Mouse (Mus musculus) lung, embryonic 16.5 days (tissue): Measurements from ENCODE around the gene Vwa8. TPM values are rescaled to one million over a fixed set of nuclear protein-coding genes. Genes with fewer than 3 reads are reported as not detected.

Experiments used
- ATAC-seq: fragments of 200-750 bp; cut with Nextera tagmentation; 2 replicates; pipeline ENCODE4 v1.8.0; 2017; ENCODE audit warnings: low read depth, mild to moderate bottlenecking, moderate library complexity
- H3K27ac ChIP-seq: fragments of 300-500 bp; sonication (generic); 2 replicates; pipeline ENCODE4 v1.5.1; 2014; ENCODE audit warnings: mild to moderate bottlenecking, control low read depth, low read length
- H3K27me3 ChIP-seq: fragments of 300-500 bp; sonication (generic); 2 replicates; pipeline ENCODE4 v1.6.1; 2014; ENCODE audit warnings: low read depth, low read length, mixed read lengths; ENCODE audit not compliant: control insufficient read depth, insufficient read depth
- H3K36me3 ChIP-seq: fragments of 300-500 bp; sonication (generic); 2 replicates; pipeline ENCODE4 v1.6.1; 2014; ENCODE audit warnings: low read length; ENCODE audit not compliant: control insufficient read depth, insufficient read depth
- H3K4me1 ChIP-seq: fragments of 300-500 bp; sonication (generic); replicated peaks from 2 replicates; pipeline ENCODE4 v1.6.1; 2014; ENCODE audit warnings: low read length, mixed read lengths; ENCODE audit not compliant: control insufficient read depth, insufficient read depth
- H3K4me2 ChIP-seq: fragments of 300-500 bp; sonication (generic); 2 replicates; pipeline ENCODE4 v1.6.1; 2014; ENCODE audit warnings: low read depth, low read length, control low read depth
- H3K4me3 ChIP-seq: fragments of 300-500 bp; sonication (generic); 2 replicates; pipeline ENCODE4 v1.5.1; 2014; ENCODE audit warnings: mild to moderate bottlenecking, low read length, control low read depth
- H3K9ac ChIP-seq: fragments of 300-500 bp; sonication (generic); 2 replicates; pipeline ENCODE4 v1.6.1; 2014; ENCODE audit warnings: low read length, control low read depth
- H3K9me3 ChIP-seq: fragments of 300-500 bp; sonication (generic); 2 replicates; pipeline ENCODE4 v1.6.1; 2016; ENCODE audit warnings: low read length; ENCODE audit not compliant: control insufficient read depth
- WGBS: fragments of 180-500 bp; shearing (Covaris S2); extraction: QIAGEN DNeasy Blood & Tissue Kit; methylation state at CpG from one replicate; pipeline ENCODE4 v1.1.7; 2014; 5-methylcytosine and 5-hydroxymethylcytosine counted together
- polyA plus RNA-seq: library from polyadenylated mRNA; unstranded; fragments of >200 nt; fragmentation: Nextera tagmentation; extraction: Ambion mirVana; gene quantifications from 2 replicates; pipeline ENCODE4 v1.2.1, GENCODE M21; 2015

Vwa8 gene
- polyA plus RNA-seq, 1 experiment from 2014 or later, result 10.3 TPM

DNA sequence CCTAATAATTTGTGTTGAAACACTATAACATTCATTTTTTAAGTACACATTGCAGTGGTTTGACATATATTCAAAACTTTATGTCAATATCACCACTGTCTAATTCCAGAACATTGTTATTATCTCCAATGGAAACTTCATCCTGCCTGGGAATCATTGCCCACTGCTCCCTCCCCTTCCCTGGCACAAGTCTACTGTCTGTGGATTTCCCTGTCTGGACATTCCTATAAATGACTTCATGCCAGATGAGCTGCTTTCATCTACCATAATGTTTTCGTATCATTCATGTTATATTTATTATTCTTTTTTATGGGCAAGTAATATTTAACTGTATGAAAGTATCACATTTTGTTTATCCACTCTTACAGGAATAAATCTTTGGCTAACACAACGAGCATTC, 367.5 kb downstream of the Vwa8 start:
- H3K4me3 ChIP-seq, result no peak overlapping the region
- H3K9me3 ChIP-seq, result no peaks in the 10 kb centered on the region
- H3K27ac ChIP-seq, result no peak overlapping the region
- no peak overlapping the region for H3K4me2 ChIP-seq
- WGBS, result 43% methylated on average over 2 of the region's 2 CpGs
- peaks cover 3% of the 10 kb centered on the region; the same call in 1 of the 2 replicates for H3K4me1 ChIP-seq
- no peak for ATAC-seq
- no peaks in the 10 kb centered on the region for H3K36me3 ChIP-seq
- H3K27me3 ChIP-seq, result no peaks in the 10 kb centered on the region
- H3K9ac ChIP-seq, result no peak overlapping the region

DNA sequence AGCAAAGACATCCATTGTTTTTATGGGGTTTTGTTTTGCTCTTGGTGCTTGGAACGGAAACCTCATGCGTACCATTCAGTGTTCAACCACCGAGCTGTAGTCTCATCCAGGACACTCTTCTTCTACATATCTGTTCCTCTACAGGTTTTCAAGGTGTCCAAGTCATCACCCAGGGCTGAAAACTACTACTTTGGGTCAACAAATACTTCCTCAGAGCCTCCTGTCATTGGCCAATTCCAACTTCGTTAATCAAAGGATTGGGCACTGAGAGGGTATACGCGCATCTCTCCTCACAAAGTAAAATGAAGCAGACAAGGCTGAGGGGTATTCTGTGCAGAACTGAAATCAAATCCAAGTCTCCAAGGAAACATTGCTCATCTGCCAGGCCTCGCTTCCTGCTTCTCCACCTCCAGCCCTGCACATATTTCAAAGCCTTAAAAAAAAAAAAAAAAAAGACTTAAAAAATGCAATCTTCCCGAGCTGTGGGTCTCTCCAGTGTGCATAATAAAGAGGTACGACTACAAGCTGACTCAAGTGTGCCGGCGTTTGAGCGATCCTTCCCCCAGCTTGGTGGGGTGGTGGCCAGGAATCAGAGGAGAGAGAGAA, 374.7 kb downstream of the Vwa8 start:
- no peaks in the 10 kb centered on the region for H3K36me3 ChIP-seq
- 81% methylated on average over 12 of the region's 12 CpGs for WGBS

DNA sequence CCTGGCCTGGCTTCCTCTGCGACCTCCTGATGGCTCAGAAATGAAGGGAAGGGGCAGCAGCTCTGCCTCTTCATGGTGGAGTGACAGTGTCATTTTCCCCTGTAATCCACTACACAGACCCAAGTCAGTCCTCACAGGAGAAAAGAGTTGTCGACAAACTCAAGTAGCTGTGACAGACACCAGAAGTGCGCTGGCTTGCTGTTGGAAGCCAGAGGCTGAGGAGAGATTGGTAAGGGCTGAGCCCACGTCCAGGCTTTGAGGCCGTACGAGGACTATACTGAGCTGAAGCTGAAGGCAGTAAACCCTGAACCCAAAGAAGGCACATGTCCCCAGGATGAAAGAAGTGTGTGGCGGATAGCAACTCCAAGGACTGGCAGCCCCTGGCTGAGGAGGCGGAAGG, 376.6 kb downstream of the Vwa8 start:
- peaks cover 9% of the 10 kb centered on the region for H3K4me1 ChIP-seq
- ATAC-seq, result no peak
- H3K9ac ChIP-seq, result no peak overlapping the region; the same call in 1 of the 2 replicates
- no peaks in the 10 kb centered on the region for H3K27me3 ChIP-seq
- H3K4me3 ChIP-seq, result no peak overlapping the region
- H3K4me2 ChIP-seq, result no peak overlapping the region
- H3K9me3 ChIP-seq, result no peaks in the 10 kb centered on the region
- 72% methylated on average over 8 of the region's 8 CpGs for WGBS
- H3K36me3 ChIP-seq, result no peaks in the 10 kb centered on the region
- 0 out of 2 replicates have a peak overlapping the region, but pooled peaks have one; percentile 37 for H3K27ac ChIP-seq

More for the DNA sequence above, 374.7 kb downstream of the Vwa8 start:
- no peak overlapping the region for H3K27ac ChIP-seq
- H3K27me3 ChIP-seq, result no peaks in the 10 kb centered on the region
- H3K4me3 ChIP-seq, result no peak overlapping the region
- H3K9me3 ChIP-seq, result no peaks in the 10 kb centered on the region
- no peak overlapping the region for H3K4me2 ChIP-seq
- ATAC-seq, result no peak
- H3K4me1 ChIP-seq, result peaks cover 9% of the 10 kb centered on the region
- no peak overlapping the region for H3K9ac ChIP-seq

DNA sequence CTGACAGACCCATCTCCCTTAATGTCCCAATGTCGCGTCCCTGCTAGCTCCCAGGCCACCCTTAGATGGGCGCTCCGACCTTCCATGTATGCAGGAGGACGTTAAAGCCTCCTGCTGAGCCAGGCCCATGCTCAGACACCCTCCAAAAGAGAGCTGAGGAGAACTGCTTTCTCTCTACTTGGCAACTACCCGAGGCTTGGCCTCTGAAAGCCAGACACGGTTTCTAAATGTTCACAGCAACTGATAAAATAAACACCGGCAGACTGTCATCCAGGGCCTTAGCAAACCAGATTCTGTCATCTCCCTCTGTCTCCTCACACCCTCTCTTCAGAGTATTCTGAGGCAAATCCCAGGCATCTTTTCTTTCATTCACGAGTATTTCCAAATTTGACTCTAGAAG, 377.2 kb downstream of the Vwa8 start:
- Histone ChIP-seq H3K4me1 (peaks cover 9% of the 10 kb centered on the region), H3K36me3 (no peaks in the 10 kb centered on the region), H3K4me2 (no peak overlapping the region), H3K27me3 (no peaks in the 10 kb centered on the region), H3K4me3 (no peak overlapping the region), H3K9me3 (no peaks in the 10 kb centered on the region), H3K9ac (no peak overlapping the region), H3K27ac (peak overlapping the region; percentile 37)
- ATAC-seq, result peak; percentile 43; the same call in 1 of the 2 replicates
- 50% methylated on average over 9 of the region's 9 CpGs for WGBS

DNA sequence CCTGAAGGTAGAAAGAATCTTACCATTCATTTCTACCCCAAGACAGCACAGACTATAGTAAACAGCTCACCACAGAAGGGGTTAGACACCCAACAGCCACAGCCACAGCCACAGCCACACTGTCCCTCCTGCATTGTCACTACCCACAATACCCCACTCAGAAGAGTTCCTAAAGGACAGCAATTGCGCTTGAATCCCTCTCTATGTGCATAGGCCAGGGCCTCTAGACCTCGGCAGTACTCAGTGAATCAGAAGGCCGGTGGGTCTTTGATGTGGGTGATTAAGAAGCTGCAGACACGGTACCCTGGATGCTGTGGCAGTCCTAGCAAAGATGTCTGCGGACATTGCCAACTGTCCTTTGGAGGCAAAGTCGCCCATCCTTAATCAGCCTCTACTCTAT, 377.9 kb downstream of the Vwa8 start:
- H3K4me2 ChIP-seq, result no peak overlapping the region
- no peaks in the 10 kb centered on the region for H3K27me3 ChIP-seq
- no peak for ATAC-seq
- H3K36me3 ChIP-seq, result no peaks in the 10 kb centered on the region
- H3K9me3 ChIP-seq, result no peaks in the 10 kb centered on the region
- no peak overlapping the region for H3K4me3 ChIP-seq
- 76% methylated on average over 6 of the region's 6 CpGs for WGBS
- H3K9ac ChIP-seq, result no peak overlapping the region
- no peak overlapping the region; the same call in 1 of the 2 replicates for H3K27ac ChIP-seq
- H3K4me1 ChIP-seq, result peaks cover 9% of the 10 kb centered on the region

DNA sequence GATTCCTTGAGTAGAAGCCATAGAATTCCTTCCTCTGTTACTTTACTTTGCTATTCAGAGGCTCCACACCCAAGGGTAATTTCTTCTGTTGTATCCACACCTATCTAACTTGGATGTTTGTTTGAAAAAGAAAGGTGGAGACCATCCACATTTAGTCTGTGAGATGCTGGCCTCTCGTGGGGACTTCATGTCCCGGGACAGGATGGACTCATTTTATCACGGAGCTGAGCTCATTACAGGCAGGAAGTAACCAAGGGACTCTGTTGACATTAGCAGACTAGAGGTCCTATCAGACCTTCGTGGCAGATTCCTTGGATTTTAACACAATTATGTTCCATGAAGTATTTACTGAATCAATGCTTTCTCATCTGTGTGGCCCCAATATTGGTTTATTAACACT, 379.1 kb downstream of the Vwa8 start:
- no peak overlapping the region for H3K9ac ChIP-seq
- H3K27ac ChIP-seq, result no peak overlapping the region
- H3K4me1 ChIP-seq, result peaks cover 9% of the 10 kb centered on the region
- H3K4me2 ChIP-seq, result no peak overlapping the region
- H3K4me3 ChIP-seq, result no peak overlapping the region
- peak; percentile 67; the same call in 1 of the 2 replicates for ATAC-seq
- H3K27me3 ChIP-seq, result no peaks in the 10 kb centered on the region
- no peaks in the 10 kb centered on the region for H3K36me3 ChIP-seq
- H3K9me3 ChIP-seq, result no peaks in the 10 kb centered on the region
- 11% methylated on average over 4 of the region's 4 CpGs for WGBS

DNA sequence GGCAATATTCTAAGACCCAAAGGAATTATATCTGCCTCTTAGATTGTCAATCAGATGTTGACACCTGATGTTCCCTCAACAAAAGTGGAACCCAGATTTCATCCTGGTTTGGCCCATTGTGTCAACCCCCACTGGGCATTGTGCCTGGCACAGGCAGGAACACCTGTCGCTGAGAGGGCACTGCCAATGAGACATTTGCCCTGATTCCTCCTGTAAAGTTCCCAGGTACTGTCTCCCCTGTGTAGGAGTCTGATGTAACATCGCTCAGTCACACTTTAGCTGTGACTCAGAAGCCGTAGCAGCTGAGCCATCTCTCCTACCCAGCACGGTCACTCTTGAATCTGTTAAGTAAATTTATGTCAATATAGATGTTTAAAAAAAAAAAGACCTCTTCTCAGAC, 382.8 kb downstream of the Vwa8 start:
- no peak for ATAC-seq
- H3K9me3 ChIP-seq, result no peaks in the 10 kb centered on the region
- H3K4me1 ChIP-seq, result peaks cover 2% of the 10 kb centered on the region; the same call in 1 of the 2 replicates
- H3K27ac ChIP-seq, result no peak overlapping the region
- H3K36me3 ChIP-seq, result no peaks in the 10 kb centered on the region
- no peak overlapping the region for H3K9ac ChIP-seq
- no peak overlapping the region for H3K4me2 ChIP-seq
- no peaks in the 10 kb centered on the region for H3K27me3 ChIP-seq
- no peak overlapping the region for H3K4me3 ChIP-seq
- WGBS, result 66% methylated on average over 4 of the region's 4 CpGs

DNA sequence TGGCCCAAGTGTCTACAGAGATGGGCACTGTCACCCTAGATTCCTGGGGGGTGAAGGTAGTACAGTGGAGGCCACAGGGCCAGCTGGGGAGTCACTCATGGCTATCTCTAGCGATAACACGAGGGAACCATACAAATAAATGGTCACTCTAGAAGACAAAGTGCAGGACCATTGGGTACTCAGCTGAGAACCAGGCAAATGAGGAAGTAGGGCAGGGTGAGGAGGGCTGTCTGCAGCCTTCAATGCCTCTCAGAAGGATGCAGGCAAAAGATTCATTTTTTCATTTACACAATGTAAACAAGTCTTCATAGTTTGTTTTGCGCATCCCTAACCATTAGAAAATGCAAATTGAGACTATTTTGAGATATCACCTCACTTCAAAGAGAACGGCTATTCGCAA, 384.8 kb downstream of the Vwa8 start:
- no peaks in the 10 kb centered on the region for H3K36me3 ChIP-seq
- ATAC-seq, result no peak

DNA sequence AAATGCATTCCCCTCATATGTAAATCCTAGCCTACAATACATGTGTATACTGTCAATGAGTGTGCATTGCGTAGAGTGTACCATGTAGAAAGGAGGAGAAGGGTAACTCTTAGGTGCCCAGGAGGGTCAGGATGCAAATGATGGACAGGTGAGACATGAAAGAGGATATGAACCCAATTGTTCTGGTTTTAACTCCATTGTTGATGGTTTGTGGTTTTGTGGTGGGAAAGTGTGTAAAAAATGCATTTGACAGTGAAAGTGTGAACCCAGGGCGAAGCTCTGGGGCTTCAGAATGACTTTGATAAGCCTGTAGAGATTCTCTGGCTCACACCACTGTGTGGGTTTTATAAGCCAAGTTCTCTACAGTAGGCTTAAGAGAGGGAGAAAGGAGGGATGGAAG, 385.7 kb downstream of the Vwa8 start:
- no peaks in the 10 kb centered on the region for H3K9me3 ChIP-seq
- H3K9ac ChIP-seq, result no peak overlapping the region
- H3K4me3 ChIP-seq, result no peak overlapping the region
- no peak overlapping the region for H3K27ac ChIP-seq
- no peak for ATAC-seq
- H3K27me3 ChIP-seq, result no peaks in the 10 kb centered on the region
- H3K4me2 ChIP-seq, result no peak overlapping the region
- H3K36me3 ChIP-seq, result no peaks in the 10 kb centered on the region
- no peaks in the 10 kb centered on the region for H3K4me1 ChIP-seq
- 92% methylated on average over 2 of the region's 2 CpGs for WGBS

More for the DNA sequence above, 384.8 kb downstream of the Vwa8 start:
- Histone ChIP-seq H3K27me3 (no peaks in the 10 kb centered on the region), H3K27ac (no peak overlapping the region), H3K4me2 (no peak overlapping the region), H3K9me3 (no peaks in the 10 kb centered on the region), H3K9ac (no peak overlapping the region), H3K4me3 (no peak overlapping the region), H3K4me1 (no peaks in the 10 kb centered on the region)
- 64% methylated on average over 5 of the region's 5 CpGs for WGBS
